Mouse (Mus musculus) erythroblast, embryonic 14.5 days (primary cell): Measurements from ENCODE around the gene Vdac1.

Experiments
- GATA1 ChIP-seq: IDR thresholded peaks from 2 replicates; pipeline ENCODE4 v1.6.1; 2012; ENCODE audit warnings: low read length, inconsistent platforms, mixed read lengths
- TAL1 ChIP-seq: IDR thresholded peaks from 3 replicates; pipeline ENCODE4 v1.6.1; 2012; ENCODE audit warnings: low read length, inconsistent platforms, mixed read lengths

DNA sequence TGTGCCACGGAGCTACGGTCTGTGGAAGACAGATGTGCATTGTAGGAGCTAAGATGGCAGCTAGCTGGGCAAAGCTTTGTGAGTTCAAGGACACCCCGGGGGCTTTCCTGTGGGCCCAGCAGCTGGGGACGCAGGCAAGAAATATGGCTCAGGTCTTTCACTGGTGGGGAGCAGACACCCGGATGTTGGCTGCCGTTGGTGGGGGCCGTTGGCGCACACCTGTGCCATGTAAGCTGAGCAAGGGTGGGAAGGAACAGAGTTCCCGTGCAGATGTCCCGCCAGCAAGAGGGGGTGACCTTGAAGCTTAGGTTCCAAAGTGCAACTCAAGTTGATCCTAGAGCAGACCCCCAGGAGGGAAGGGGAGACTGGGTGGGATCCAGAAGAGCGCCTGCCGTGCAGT is 21.1 kb upstream of the Vdac1 start:
- TF ChIP-seq TAL1 (no peak), GATA1 (no peak)
